Mouse (Mus musculus): ENCODE results near the gene Vmn2r66. TPM values are rescaled to one million over a fixed set of nuclear protein-coding genes. Genes with fewer than 3 reads are reported as not detected.

Vmn2r66 gene
- polyA plus RNA-seq (2012; rRNA removed) = not detected in 2 replicates

DNA sequence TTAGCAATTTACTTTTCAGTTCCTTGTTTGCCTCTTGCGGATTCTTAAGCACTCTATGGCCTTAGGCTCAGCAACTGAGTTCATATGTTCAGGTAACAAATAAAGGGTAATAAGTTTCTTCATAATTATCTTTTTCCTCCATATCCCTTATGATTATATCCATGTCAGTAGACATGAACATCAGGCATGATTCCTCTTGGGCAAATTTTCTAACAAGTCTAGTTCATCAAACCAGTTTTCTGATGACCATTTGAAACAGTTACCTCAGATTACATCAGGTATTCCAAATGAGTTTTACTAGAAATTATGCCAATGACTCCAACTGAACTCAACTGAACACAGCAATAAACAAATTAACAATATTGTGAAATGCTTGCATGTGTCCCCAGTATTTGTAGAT is at the start of gene Vmn2r66:
Vmn2r66 (minus strand) TSS at position 101 of the 400 bp plus-strand sequence.

DNA sequence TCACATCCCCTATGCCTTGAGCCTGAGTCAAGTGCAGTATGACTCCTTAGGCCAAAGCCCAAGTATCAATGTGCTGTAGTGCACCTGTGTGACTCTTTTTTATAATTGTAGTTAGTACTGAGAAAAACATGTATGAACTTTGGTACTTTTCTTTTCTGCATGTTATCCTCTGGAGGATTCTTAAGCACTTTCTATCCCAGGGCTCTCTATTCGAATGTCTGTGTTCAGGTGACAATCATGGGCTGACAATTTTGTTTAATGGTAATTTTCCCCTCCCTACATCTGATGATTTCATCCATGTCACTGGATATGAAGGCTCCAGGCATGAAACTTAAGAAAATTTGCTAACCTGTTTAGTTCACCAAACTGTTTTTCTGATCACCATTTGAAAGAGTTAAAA is 48.1 kb downstream of the Vmn2r66 start, which contains the start of gene Vmn2r65:
Vmn2r65 (minus strand) TSS at position 101 of the 400 bp plus-strand sequence.

Other genes with a start within 250 kb of the Vmn2r66 start
- gene Olfr291, start 158.7 kb downstream of the Vmn2r66 start, polyA plus RNA-seq (2012; rRNA removed) = not detected in 2 replicates
- not detected in 2 replicates for gene Vmn2r65, start 48.2 kb downstream of the Vmn2r66 start, polyA plus RNA-seq (2012; rRNA removed)
- not detected in 2 replicates for gene Vmn2r67, start 143.7 kb upstream of the Vmn2r66 start, polyA plus RNA-seq (2012; rRNA removed)
- gene Vmn2r68, start 225.5 kb upstream of the Vmn2r66 start, polyA plus RNA-seq (2012; rRNA removed) = not detected in 2 replicates

All from liver, embryonic 14 days (tissue).